Mouse (Mus musculus) ES-E14 (cell line): ENCODE results near the gene Gm49380.

Source experiments
- CHD2 ChIP-seq: IDR thresholded peaks from 2 replicates; pipeline ENCODE4 v1.6.1; 2014; ENCODE audit warnings: mild to moderate bottlenecking, low read depth, low read length, inconsistent platforms
- ZC3H11A ChIP-seq: IDR thresholded peaks from 2 replicates; pipeline ENCODE4 v1.6.1; 2012; ENCODE audit warnings: low read depth, mild to moderate bottlenecking, inconsistent platforms, low read length, borderline replicate concordance
- ZNF384 ChIP-seq: IDR thresholded peaks from 2 replicates; pipeline ENCODE4 v1.6.1; 2012; ENCODE audit warnings: low read depth, low read length, inconsistent platforms

- TF ChIP-seq CHD2 = no peak
- no peak for TF ChIP-seq ZC3H11A
- no peak for TF ChIP-seq ZNF384
Measured at GRCm38 (mm10) chr9:44084659-44085229, 28.6 kb downstream of the Gm49380 start.
